Mouse (Mus musculus): ENCODE measurements around the gene Amdhd1.

GRCm38 (mm10) chr10:93501346-93501745 is 38.5 kb downstream of the Amdhd1 start:
- TF ChIP-seq CTCF (IDR thresholded peaks at IDR 0.05) (no peak), EP300 (IDR thresholded peaks at IDR 0.05; ENCODE audit: insufficient read depth, low read depth, low read length) (no peak), POLR2A (IDR thresholded peaks at IDR 0.05; ENCODE audit: insufficient read depth, low read depth, low read length) (no peak)

All from heart, adult 2 months (tissue).